In genomic region chr15:9140684-9141171, GRCm38 (mm10) we compare ENCODE assay signal across 8 mouse cellular contexts. TPM values are rescaled to one million over a fixed set of nuclear protein-coding genes. Genes with fewer than 3 reads are reported as not detected.
DNase-seq lines count a peak whose midpoint lies in the region; ATAC-seq and TF ChIP-seq lines count a peak whose summit lies in the region.

No protein-coding gene starts in this region.

- peak overlapping the region; percentile 84 for H3K4me2 ChIP-seq in heart, embryonic 14.5 days (ENCODE audit: low read length)
- H3K4me2 ChIP-seq in hindbrain, embryonic 15.5 days, result peak overlapping the region; percentile 85
- H3K4me2 ChIP-seq in liver, embryonic 11.5 days, result peak overlapping the region; percentile 80

- intact Hi-C loops in heart, postnatal 25 days (cut with DNase I), result no loop called here

- peak; percentile 58 for ATAC-seq in heart, embryonic 14.5 days (ENCODE audit: insufficient number of reproducible peaks, insufficient read depth, low FRiP score, low read depth)
- ATAC-seq in hindbrain, embryonic 15.5 days (ENCODE audit: low FRiP score, low read depth), result peak; percentile 93
- ATAC-seq in liver, embryonic 11.5 days (replicated peaks; ENCODE audit: low FRiP score), result peak; percentile 80
- ATAC-seq in monocyte, adult 5-6 weeks (replicated peaks; ENCODE audit: insufficient number of reproducible peaks, low FRiP score, low TSS enrichment, poor library complexity, severe bottlenecking), result 0 out of 2 replicates have a peak, but pooled peaks have one; percentile 9

- under 1% methylated on average over 37 of the region's 37 CpGs for WGBS in heart, embryonic 14.5 days
- under 1% methylated on average over 37 of the region's 37 CpGs for WGBS in hindbrain, embryonic 15.5 days
- under 1% methylated on average over 37 of the region's 37 CpGs for WGBS in liver, embryonic 11.5 days

- H3K9me3 ChIP-seq in heart, embryonic 14.5 days (ENCODE audit: control insufficient read depth, low read length), result no peaks in the 10 kb centered on the region
- H3K9me3 ChIP-seq in ES-Bruce4 (replicated peaks; ENCODE audit: control insufficient read depth, insufficient read depth, low read length, poor library complexity, severe bottlenecking), result no peaks in the 10 kb centered on the region
- H3K9me3 ChIP-seq in hindbrain, embryonic 15.5 days, result no peaks in the 10 kb centered on the region
- H3K9me3 ChIP-seq in liver, embryonic 11.5 days (ENCODE audit: control insufficient read depth, low read length), result no peaks in the 10 kb centered on the region

- H3K27ac ChIP-seq in heart, embryonic 14.5 days (replicated peaks in 1 of 2; ENCODE audit: control insufficient read depth in 1 of 2, insufficient read depth in 1 of 2, low read depth in 2 of 2, low read length in 2 of 2), result peak overlapping the region; percentile 77 to 79
- H3K27ac ChIP-seq in ES-Bruce4 (ENCODE audit: insufficient read depth, low read length), result peak overlapping the region; percentile 73
- peak overlapping the region; percentile 92 for H3K27ac ChIP-seq in hindbrain, embryonic 15.5 days (replicated peaks)
- peak overlapping the region; percentile 57 for H3K27ac ChIP-seq in liver, embryonic 11.5 days (ENCODE audit: low read depth, low read length)

- no peak for DNase-seq in heart, postnatal 25 days (ENCODE audit: low spot score)
- DNase-seq in embryo, embryonic 11 days, result peak; percentile 65
- no peak for DNase-seq in liver, embryonic 11.5 days (ENCODE audit: low spot score)
- no peak for DNase-seq in thymus, postnatal 36 days

- no peaks in the 10 kb centered on the region for H3K27me3 ChIP-seq in heart, embryonic 14.5 days (ENCODE audit: control insufficient read depth, insufficient read depth, low read length)
- H3K27me3 ChIP-seq in ES-Bruce4 (ENCODE audit: control insufficient read depth, insufficient read depth, low read length, poor library complexity, severe bottlenecking), result no peaks in the 10 kb centered on the region
- no peaks in the 10 kb centered on the region for H3K27me3 ChIP-seq in hindbrain, embryonic 15.5 days
- H3K27me3 ChIP-seq in liver, embryonic 11.5 days (replicated peaks; ENCODE audit: control insufficient read depth, insufficient read depth, low read length), result no peaks in the 10 kb centered on the region

- no peak for TF ChIP-seq CTCF in ES-Bruce4 (IDR thresholded peaks at IDR 0.05; ENCODE audit: low read depth, low read length)

- H3K36me3 ChIP-seq in heart, embryonic 14.5 days (ENCODE audit: control insufficient read depth, insufficient read depth, low read length), result peaks cover 23% of the 10 kb centered on the region
- peaks cover 18% of the 10 kb centered on the region for H3K36me3 ChIP-seq in ES-Bruce4 (ENCODE audit: control insufficient read depth, insufficient read depth, low read length, poor library complexity, severe bottlenecking)
- H3K36me3 ChIP-seq in hindbrain, embryonic 15.5 days, result peaks cover 18% of the 10 kb centered on the region
- peaks cover 16% of the 10 kb centered on the region for H3K36me3 ChIP-seq in liver, embryonic 11.5 days (ENCODE audit: control insufficient read depth, insufficient read depth, low read length)

- H3K4me3 ChIP-seq in heart, embryonic 14.5 days (ENCODE audit: control insufficient read depth in 1 of 2, insufficient read depth in 1 of 2, low read depth in 1 of 2, low read length in 2 of 2), result peak overlapping the region; percentile 92 to 96
- H3K4me3 ChIP-seq in ES-Bruce4 (ENCODE audit: low read depth, low read length), result peak overlapping the region; percentile 81
- peak overlapping the region; percentile 92 for H3K4me3 ChIP-seq in hindbrain, embryonic 15.5 days
- H3K4me3 ChIP-seq in liver, embryonic 11.5 days (ENCODE audit: low read depth, low read length), result peak overlapping the region; percentile 93

- no peak for TF ChIP-seq POLR2A in ES-Bruce4 (IDR thresholded peaks at IDR 0.05; ENCODE audit: insufficient read depth, low read length)

- H3K9ac ChIP-seq in heart, embryonic 14.5 days (ENCODE audit: low read length), result peak overlapping the region; percentile 90
- peak overlapping the region; percentile 50 for H3K9ac ChIP-seq in ES-Bruce4 (ENCODE audit: low read depth, poor library complexity, severe bottlenecking)
- H3K9ac ChIP-seq in hindbrain, embryonic 15.5 days, result peak overlapping the region; percentile 88
- peak overlapping the region; percentile 79 for H3K9ac ChIP-seq in liver, embryonic 11.5 days (ENCODE audit: low read depth, low read length)

- no peak for TF ChIP-seq EP300 in ES-Bruce4 (IDR thresholded peaks at IDR 0.05; ENCODE audit: insufficient read depth, low read depth, low read length)

- H3K4me1 ChIP-seq in heart, embryonic 14.5 days (ENCODE audit: control insufficient read depth in 2 of 2, insufficient read depth in 2 of 2, low read length in 2 of 2), result peaks cover 3 to 17% of the 10 kb centered on the region in 2 experiments
- no peaks in the 10 kb centered on the region for H3K4me1 ChIP-seq in ES-Bruce4 (ENCODE audit: control insufficient read depth, insufficient read depth, low read length)
- peaks cover 38% of the 10 kb centered on the region for H3K4me1 ChIP-seq in hindbrain, embryonic 15.5 days (replicated peaks)
- H3K4me1 ChIP-seq in liver, embryonic 11.5 days (replicated peaks; ENCODE audit: control insufficient read depth, insufficient read depth, low read length), result peaks cover 11% of the 10 kb centered on the region; the same call in 1 of the 2 replicates

RNA-seq across cellular contexts. Expression of gene Lmbrd2, which starts 0.4 kb away (rescaled TPM):
- 2.9 and 3.8 TPM in 2 replicates for polyA plus RNA-seq in heart, embryonic 14.5 days (2014; fragmentation: Nextera tagmentation; extraction: Ambion mirVana)
- 10 to 100 TPM; 10.8 to 12.7 TPM for total RNA-seq in heart, postnatal 25 days (2021)
- 31.7 and 35.6 TPM in 2 replicates for polyA plus RNA-seq in ES-Bruce4 (2011; ENCODE audit: insufficient read depth, insufficient read length, low read depth, missing spikeins)
- polyA plus RNA-seq in hindbrain, embryonic 15.5 days (2015; fragmentation: Nextera tagmentation; extraction: Ambion mirVana), result 3.5 TPM in 2 replicates
- polyA plus RNA-seq in liver, embryonic 11.5 days (2014; fragmentation: Nextera tagmentation; extraction: Ambion mirVana), result 2.9 and 4.6 TPM in 2 replicates
- 8.1 to 15.4 TPM (median 10.2 TPM) in 3 replicates for total RNA-seq in monocyte, adult 5-6 weeks (2017)

RNA-seq across cellular contexts. Expression of gene Skp2, which starts 14.5 kb away (rescaled TPM):
- 20.4 and 23.1 TPM in 2 replicates for polyA plus RNA-seq in heart, embryonic 14.5 days (2014; fragmentation: Nextera tagmentation; extraction: Ambion mirVana)
- 1 to 10 TPM in 1 of 2 experiments, under 1 TPM in 1; 0.88 to 1.3 TPM for total RNA-seq in heart, postnatal 25 days (2021)
- 50.1 and 51.9 TPM in 2 replicates for polyA plus RNA-seq in ES-Bruce4 (2011; ENCODE audit: insufficient read depth, insufficient read length, low read depth, missing spikeins)
- polyA plus RNA-seq in hindbrain, embryonic 15.5 days (2015; fragmentation: Nextera tagmentation; extraction: Ambion mirVana), result 19.7 and 22.8 TPM in 2 replicates
- polyA plus RNA-seq in liver, embryonic 11.5 days (2014; fragmentation: Nextera tagmentation; extraction: Ambion mirVana), result 73.8 and 81.1 TPM in 2 replicates
- 1.8 to 3.9 TPM (median 3.0 TPM) in 3 replicates for total RNA-seq in monocyte, adult 5-6 weeks (2017)

Comparison
In these comparisons a context has a peak if more than half of its experiments do, and no peak if none do; other contexts are left out.
1. ATAC-seq: peak in every context shown above with its lines; median percentile 93 in hindbrain, embryonic 15.5 days; 80 in liver, embryonic 11.5 days; 58 in heart, embryonic 14.5 days; 9 in monocyte, adult 5-6 weeks.